Mouse (Mus musculus): ENCODE results near the gene Plekha5.
"Not testable (repeated sequence)": the region's sequence is repeated elsewhere in the genome, so short reads cannot be mapped to it uniquely, and the experiment has no call there.

Gene Plekha5

GRCm38 (mm10) chr6:140490220-140490619 is 66.4 kb downstream of the Plekha5 start:
- no peak for DNase-seq (ENCODE audit: low spot score)

- DNase-seq (ENCODE audit: low spot score), result no peak
Measured at GRCm38 (mm10) chr6:140490921-140491537, 67.2 kb downstream of the Plekha5 start.

- no peak for DNase-seq (ENCODE audit: low spot score)
Measured at GRCm38 (mm10) chr6:140492043-140492442, 68.2 kb downstream of the Plekha5 start.

GRCm38 (mm10) chr6:140498074-140498473 is 74.2 kb downstream of the Plekha5 start:
- no peak for DNase-seq (ENCODE audit: low spot score)

- DNase-seq (ENCODE audit: low spot score), result no peak
Measured at GRCm38 (mm10) chr6:140498958-140499357, 75.1 kb downstream of the Plekha5 start.

GRCm38 (mm10) chr6:140500829-140501228 is 77.0 kb downstream of the Plekha5 start:
- not testable (repeated sequence) for DNase-seq (ENCODE audit: low spot score)

- no peak for DNase-seq (ENCODE audit: low spot score)
Measured at GRCm38 (mm10) chr6:140501841-140502240, 78.0 kb downstream of the Plekha5 start.

GRCm38 (mm10) chr6:140504796-140505195 is 80.9 kb downstream of the Plekha5 start:
- DNase-seq (ENCODE audit: low spot score), result no peak

GRCm38 (mm10) chr6:140507605-140508004 is 83.8 kb downstream of the Plekha5 start:
- DNase-seq (ENCODE audit: low spot score), result no peak

- no peak for DNase-seq (ENCODE audit: low spot score)
Measured at GRCm38 (mm10) chr6:140508475-140509150, 84.8 kb downstream of the Plekha5 start.

- DNase-seq (ENCODE audit: low spot score), result no peak
Measured at GRCm38 (mm10) chr6:140509151-140509530, 85.3 kb downstream of the Plekha5 start.

GRCm38 (mm10) chr6:140512016-140512415 is 88.2 kb downstream of the Plekha5 start:
- DNase-seq (ENCODE audit: low spot score), result no peak

GRCm38 (mm10) chr6:140512427-140512826 is 88.6 kb downstream of the Plekha5 start:
- DNase-seq (ENCODE audit: low spot score), result no peak

GRCm38 (mm10) chr6:140514205-140515110 is 90.6 kb downstream of the Plekha5 start:
- DNase-seq (ENCODE audit: low spot score), result no peak

- no peak for DNase-seq (ENCODE audit: low spot score)
Measured at GRCm38 (mm10) chr6:140515550-140515949, 91.7 kb downstream of the Plekha5 start.

- no peak for DNase-seq (ENCODE audit: low spot score)
Measured at GRCm38 (mm10) chr6:140516202-140516601, 92.3 kb downstream of the Plekha5 start.

- no peak for DNase-seq (ENCODE audit: low spot score)
Measured at GRCm38 (mm10) chr6:140517188-140517587, 93.3 kb downstream of the Plekha5 start.

- no peak for DNase-seq (ENCODE audit: low spot score)
Measured at GRCm38 (mm10) chr6:140519019-140519418, 95.2 kb downstream of the Plekha5 start.

- no peak for DNase-seq (ENCODE audit: low spot score)
Measured at GRCm38 (mm10) chr6:140519488-140520159, 95.8 kb downstream of the Plekha5 start.

GRCm38 (mm10) chr6:140520961-140521360 is 97.1 kb downstream of the Plekha5 start:
- DNase-seq (ENCODE audit: low spot score), result no peak

GRCm38 (mm10) chr6:140521832-140522231 is 98.0 kb downstream of the Plekha5 start:
- no peak for DNase-seq (ENCODE audit: low spot score)

GRCm38 (mm10) chr6:140523600-140523999 is 99.7 kb downstream of the Plekha5 start:
- DNase-seq (ENCODE audit: low spot score), result no peak

Measured in urinary bladder, postnatal 10 days (tissue).